ENCODE assay signal across 10 mouse cellular contexts in the genomic region with DNA sequence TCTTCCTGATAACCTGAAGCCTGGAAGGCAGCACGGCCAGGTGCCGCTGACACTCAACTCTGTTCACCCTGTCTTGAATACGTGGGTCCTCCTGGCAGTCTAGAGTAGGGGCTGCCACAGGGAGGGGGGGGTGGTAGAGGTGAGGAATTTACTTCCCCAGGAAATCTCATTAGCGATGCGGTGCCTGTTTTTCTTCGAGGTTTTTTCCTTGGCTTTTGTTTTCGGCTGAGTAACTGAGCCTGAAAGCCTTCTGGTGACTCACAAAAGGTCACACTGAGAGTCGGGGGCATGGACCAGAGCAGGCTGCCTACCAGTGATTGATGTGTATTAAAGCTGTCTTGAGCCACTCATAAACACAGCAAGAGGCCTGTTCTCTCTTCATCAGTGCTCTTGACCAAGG.
A peak's percentile ranks its signal among the peaks of the same experiment; 100 is the strongest.
DNase-seq lines count a peak whose midpoint lies in the region; ATAC-seq and TF ChIP-seq lines count a peak whose summit lies in the region.
"Had no signal": no experiment of that assay in that cellular context is flagged by ENCODE, and none has a peak within 500 bp of the region (broad histone marks: within the 10 kb centered on the region; RNA-seq: fewer than 3 reads in every experiment).

No protein-coding gene starts in this region.

- peak; percentile 17 to 38 for DNase-seq in kidney, postnatal 4 days
- no peak for DNase-seq in kidney, adult 9 months
- DNase-seq in embryonic facial prominence, embryonic 10.5 days (ENCODE audit: low spot score) = peak; percentile 43
- DNase-seq in retina, embryonic 14.5 days (ENCODE audit: low spot score) = peak; percentile 44
- DNase-seq in layer of hippocampus, adult 2 months (ENCODE audit: low spot score in 2 of 2) = no peak
- no peak for DNase-seq in left cerebral cortex, adult 9 months (ENCODE audit: low spot score in 2 of 2)
- DNase-seq: gastrocnemius, postnatal 25 days had no signal

- no peak for ATAC-seq in limb, embryonic 12.5 days (ENCODE audit: insufficient number of reproducible peaks, insufficient read depth, low FRiP score, low TSS enrichment, low read depth)

- no peaks in the 10 kb centered on the region for H3K9me3 ChIP-seq in embryonic facial prominence, embryonic 10.5 days
- 0 out of 2 replicates have a peak, but pooled peaks cover 3% of the 10 kb centered on the region for H3K9me3 ChIP-seq in limb, embryonic 12.5 days

- WGBS in embryonic facial prominence, embryonic 10.5 days = 8% methylated on average over 8 of the region's 8 CpGs
- 8% methylated on average over 8 of the region's 8 CpGs for WGBS in limb, embryonic 12.5 days

- no peak overlapping the region for H3K9ac ChIP-seq in limb, embryonic 12.5 days (replicated peaks)

- H3K4me2 ChIP-seq in limb, embryonic 12.5 days = 0 out of 2 replicates have a peak overlapping the region, but pooled peaks have one; percentile 19

- no peaks in the 10 kb centered on the region; the same call in 1 of the 2 replicates for H3K27me3 ChIP-seq in embryonic facial prominence, embryonic 10.5 days (replicated peaks; ENCODE audit: low read depth, poor library complexity, severe bottlenecking)
- no peaks in the 10 kb centered on the region for H3K27me3 ChIP-seq in limb, embryonic 12.5 days

- H3K27ac ChIP-seq in embryonic facial prominence, embryonic 10.5 days (replicated peaks) = peak overlapping the region; percentile 55; the same call in 1 of the 2 replicates
- H3K27ac ChIP-seq in limb, embryonic 12.5 days = no peak overlapping the region
- no peak overlapping the region for H3K27ac ChIP-seq in layer of hippocampus, adult 2 months
- H3K27ac ChIP-seq: left cerebral cortex, adult 2 months had no signal

- peaks cover 44% of the 10 kb centered on the region for H3K4me1 ChIP-seq in embryonic facial prominence, embryonic 10.5 days
- peaks cover 38% of the 10 kb centered on the region for H3K4me1 ChIP-seq in limb, embryonic 12.5 days (replicated peaks)

- no peaks in the 10 kb centered on the region for H3K36me3 ChIP-seq in embryonic facial prominence, embryonic 10.5 days (replicated peaks)
- H3K36me3 ChIP-seq in limb, embryonic 12.5 days = no peaks in the 10 kb centered on the region
- H3K36me3 ChIP-seq: G1E had no signal

- TF ChIP-seq CTCF in layer of hippocampus, adult 2 months (conservative IDR thresholded peaks at IDR 0.05) = no peak

- no peak overlapping the region for H3K4me3 ChIP-seq in embryonic facial prominence, embryonic 10.5 days
- no peak overlapping the region for H3K4me3 ChIP-seq in limb, embryonic 12.5 days (replicated peaks)
- H3K4me3 ChIP-seq in layer of hippocampus, adult 2 months = no peak overlapping the region
- H3K4me3 ChIP-seq: left cerebral cortex, adult 2 months had no signal

Comparison
In these comparisons a context has a peak if more than half of its experiments do, and no peak if none do; other contexts are left out.
1. DNase-seq: peak in kidney, postnatal 4 days (2 of 2), embryonic facial prominence, embryonic 10.5 days (single experiment) and retina, embryonic 14.5 days (single experiment); none in kidney, adult 9 months (single experiment), layer of hippocampus, adult 2 months (0 of 2) and left cerebral cortex, adult 9 months (0 of 2).